Mouse (Mus musculus) lung, postnatal 0 days (tissue): ENCODE data around the gene Nup98.
A peak's percentile ranks its signal among the peaks of the same experiment; 100 is the strongest.

Source experiments
- CTCF ChIP-seq: IDR thresholded peaks from 2 replicates; pipeline ENCODE4 v1.5.1; 2016; ENCODE audit warnings: antibody characterized with exemption, mild to moderate bottlenecking
- EP300 ChIP-seq: IDR thresholded peaks from 2 replicates; pipeline ENCODE4 v1.6.1; 2016; ENCODE audit warnings: antibody characterized with exemption, mild to moderate bottlenecking, control low read depth

- peak; percentile 17; the same call in 1 of the 2 replicates for TF ChIP-seq CTCF
- no peak for TF ChIP-seq EP300
Measured at GRCm38 (mm10) chr7:102102241-102102640, 107.7 kb downstream of the Nup98 start.
